Mouse (Mus musculus) cerebellum, adult 2 months (tissue): Measurements from ENCODE around the gene Acsbg2.

Experiments used
- CTCF ChIP-seq: fragments of 200-500 bp; IDR thresholded peaks from 2 replicates; pipeline ENCODE4 v1.5.1; 2011; ENCODE audit warnings: low read depth, mild to moderate bottlenecking, control low read depth, low read length, moderate library complexity, borderline replicate concordance; ENCODE audit not compliant: insufficient read depth
- POLR2A ChIP-seq: fragments of 200-500 bp; IDR thresholded peaks from 2 replicates; pipeline ENCODE4 v1.6.1; 2011; ENCODE audit warnings: low read length, control low read depth, borderline replicate concordance; ENCODE audit not compliant: insufficient read depth

- TF ChIP-seq CTCF = no peak
- no peak for TF ChIP-seq POLR2A
Observed at GRCm38 (mm10) chr17:56802065-56802464, 72.2 kb downstream of the Acsbg2 start.
